Mouse (Mus musculus): ENCODE results near the gene Atpaf1.

The Atpaf1 gene

DNA sequence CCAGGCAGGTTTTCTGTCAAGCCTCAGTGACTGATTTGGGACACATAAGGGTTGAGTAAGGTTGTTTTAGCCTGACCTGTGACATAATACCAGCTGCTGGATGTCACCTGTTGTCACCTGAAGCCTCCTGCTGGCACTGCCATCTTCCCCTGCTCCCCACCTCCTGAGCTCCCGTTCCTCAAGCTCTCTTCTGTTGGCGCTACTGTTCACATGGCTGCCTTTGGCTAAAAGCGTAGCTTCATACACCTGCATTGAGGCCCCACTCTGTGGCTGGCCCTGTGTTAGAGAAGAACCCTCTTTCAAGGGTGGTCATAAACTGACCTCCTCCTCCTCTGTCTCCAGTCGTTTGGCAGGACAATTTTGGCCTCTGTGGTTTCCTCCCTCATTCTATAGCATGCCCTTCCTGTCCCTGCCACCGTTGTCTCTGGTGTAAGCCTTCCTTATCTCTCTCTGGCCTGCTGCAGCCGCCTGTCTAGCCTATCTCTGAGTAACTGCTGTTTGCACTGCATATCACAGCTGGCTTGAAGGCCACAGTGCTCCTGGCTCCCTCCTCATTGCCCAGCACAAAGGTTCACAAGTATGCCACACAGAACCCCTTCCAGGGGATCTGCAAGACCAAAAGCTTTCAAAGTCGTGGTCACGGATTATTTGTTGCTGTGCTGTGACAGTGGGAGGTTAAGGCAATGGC, 64.5 kb downstream of the Atpaf1 start:
- DNase-seq (ENCODE audit: low spot score) = no peak

DNA sequence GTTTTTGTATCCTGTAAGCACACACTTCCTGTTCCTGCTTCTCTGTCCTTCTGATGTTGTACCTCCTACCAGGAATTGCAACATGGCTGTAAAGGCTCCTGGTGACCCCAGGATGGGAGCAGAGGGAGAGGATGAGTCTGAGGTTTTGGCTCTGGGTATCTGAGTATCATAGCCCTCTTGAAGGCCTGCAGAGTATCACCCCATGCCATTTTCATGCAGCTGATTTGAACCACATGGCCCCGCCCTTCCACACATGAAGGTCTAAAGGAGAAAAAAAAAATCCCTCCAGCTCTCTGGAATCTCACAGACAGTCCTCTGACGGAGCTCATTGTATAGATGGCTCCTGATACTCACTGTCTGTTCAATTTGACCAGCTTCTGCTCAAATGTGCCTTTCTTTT, 65.5 kb downstream of the Atpaf1 start:
- DNase-seq (ENCODE audit: low spot score) = no peak

DNA sequence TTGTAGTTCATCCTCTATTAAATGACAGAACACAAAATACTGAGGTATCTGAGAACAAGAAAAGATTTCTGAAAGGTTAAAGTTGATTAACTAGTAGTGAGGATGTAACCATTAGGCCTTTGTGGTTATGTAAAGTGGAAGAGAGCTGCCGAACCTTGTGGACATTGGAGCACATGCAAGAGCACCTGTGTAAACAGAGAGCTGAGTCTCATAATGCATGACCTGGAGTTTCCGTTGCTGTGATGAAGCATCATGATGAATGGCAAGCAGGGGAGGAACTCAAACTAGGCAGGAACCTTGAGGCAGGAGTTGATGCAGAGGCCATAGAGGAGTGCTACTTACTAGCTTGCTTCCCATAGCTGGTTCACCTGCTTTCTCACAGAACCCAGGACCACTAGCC, 66.0 kb downstream of the Atpaf1 start:
- DNase-seq (ENCODE audit: low spot score) = no peak

DNA sequence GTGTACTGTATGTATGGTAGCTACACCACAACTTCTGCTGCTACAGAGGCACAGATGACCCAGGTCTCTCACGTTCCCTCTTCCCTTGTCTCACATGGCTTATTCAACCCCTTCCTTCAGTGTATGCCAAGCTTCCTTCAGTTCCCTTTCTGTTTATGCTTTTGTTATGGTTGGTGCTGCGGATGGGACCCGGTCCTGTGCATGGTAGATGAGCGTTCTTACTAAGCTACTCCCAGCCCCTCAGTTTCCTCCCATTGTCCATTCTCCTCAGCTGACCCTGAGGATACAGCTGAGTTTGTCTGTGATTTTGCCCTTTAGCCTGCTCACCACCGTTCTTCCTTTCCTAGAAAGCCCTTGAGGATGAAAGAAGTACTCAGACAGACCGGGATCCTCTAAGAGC, 67.0 kb downstream of the Atpaf1 start:
- no peak for DNase-seq (ENCODE audit: low spot score)

DNA sequence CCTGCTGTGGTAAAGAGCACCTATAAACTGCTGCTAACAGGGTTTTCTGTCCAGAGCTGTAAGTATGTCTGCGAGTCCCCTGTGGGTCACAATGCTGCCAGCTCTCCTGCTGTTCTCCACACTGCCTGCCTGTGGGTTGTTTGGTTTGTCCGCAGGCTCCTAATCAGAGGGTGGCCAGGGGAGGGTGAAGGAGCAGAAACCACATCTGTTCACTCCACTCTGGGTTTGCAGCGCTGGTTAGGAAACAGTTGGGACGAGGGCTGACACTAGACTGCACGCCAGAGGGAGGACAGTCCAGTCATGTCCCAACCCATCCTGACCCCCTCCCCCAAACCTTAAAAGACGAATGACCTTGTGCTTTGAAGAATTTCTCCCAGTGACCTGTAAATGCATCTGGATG, 70.5 kb downstream of the Atpaf1 start:
- no peak for DNase-seq (ENCODE audit: low spot score)

DNA sequence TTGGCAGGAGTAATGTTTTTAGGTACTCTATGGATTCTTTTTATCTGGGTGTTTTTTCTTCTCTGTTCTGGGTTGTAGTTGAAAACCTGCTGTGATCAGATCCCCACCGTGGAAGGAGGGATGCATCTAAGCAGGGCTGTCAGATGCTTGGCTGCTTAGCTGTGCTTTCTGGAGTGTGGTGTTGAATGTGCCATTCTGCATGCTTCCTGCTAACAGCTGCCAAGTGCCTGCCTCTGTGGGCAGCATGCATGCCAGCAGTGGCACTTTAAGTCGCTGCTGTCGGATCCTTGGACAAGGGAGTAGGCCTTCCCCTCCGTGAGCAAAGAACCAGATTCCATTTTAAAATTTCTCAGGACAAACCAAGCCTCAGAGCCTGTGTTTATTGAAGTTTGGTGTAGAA, 71.0 kb downstream of the Atpaf1 start:
- DNase-seq (ENCODE audit: low spot score) = no peak

DNA sequence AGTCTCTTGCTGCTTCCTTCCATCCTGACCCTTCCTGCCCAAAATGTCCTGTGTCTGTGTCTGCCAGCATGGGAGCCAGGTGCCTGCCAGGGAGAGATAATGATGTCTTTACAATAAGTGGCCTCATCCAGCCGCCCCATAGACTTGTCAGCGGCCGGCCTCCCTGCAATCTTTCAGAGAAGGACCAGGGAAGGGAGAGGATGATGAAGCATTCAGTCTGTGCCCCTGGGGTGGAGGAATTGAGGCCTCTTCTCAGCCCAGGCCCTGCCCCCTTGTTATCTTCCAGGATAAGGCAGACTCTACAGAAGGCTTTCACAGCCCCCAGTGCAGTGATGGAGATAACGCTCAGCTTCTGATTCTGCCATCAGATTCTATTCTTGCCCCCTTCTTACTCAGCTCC, 71.7 kb downstream of the Atpaf1 start:
- no peak for DNase-seq (ENCODE audit: low spot score)

DNA sequence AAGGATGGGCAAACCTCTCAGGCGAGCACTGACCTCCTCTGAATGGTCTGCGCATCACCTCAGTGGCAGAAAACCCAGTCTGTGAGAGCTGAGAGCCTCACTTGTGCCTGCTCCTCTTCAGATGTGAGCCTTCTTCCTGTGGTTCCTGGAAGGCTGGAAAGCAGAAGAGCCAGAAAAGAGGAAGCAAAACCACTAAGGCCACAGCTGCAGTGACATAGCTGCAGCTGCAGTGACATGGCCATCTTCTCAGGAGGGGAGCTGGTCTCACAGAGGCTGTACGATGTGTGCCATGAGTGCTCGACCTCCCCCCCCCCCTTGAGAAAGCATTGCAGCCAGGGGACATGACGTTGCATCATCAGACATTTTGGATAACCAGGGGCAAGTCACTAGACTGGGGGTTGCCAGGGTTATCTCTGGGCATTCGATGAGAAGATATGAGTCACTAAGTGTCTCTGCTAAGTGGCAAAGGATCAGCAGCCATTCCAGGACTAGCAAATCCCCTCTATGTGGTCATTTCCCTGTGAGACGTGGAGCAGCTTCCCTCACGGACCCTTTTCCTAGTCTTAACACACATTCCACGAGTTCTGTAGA, 72.8 kb downstream of the Atpaf1 start:
- no peak for DNase-seq (ENCODE audit: low spot score)

DNA sequence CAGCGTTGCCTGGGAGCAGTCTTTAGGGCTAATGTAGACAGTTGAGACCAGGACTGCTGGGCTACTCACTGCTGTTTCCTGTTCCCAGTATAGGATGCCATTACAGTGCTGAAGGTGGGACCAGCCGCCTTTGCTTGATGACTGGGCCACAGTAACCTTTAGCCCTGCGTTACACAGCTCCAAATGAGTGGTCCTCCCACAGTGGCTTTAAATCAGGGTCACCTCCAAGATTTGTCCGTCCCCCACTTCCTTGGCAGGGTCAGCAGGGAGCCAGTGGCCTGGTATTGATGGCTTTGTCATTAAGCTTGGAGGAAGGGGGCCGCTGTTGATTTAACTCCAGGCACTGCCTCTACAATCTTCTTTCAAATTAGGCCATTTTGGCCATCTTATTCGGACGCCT, 78.7 kb downstream of the Atpaf1 start:
- DNase-seq (ENCODE audit: low spot score) = no peak

DNA sequence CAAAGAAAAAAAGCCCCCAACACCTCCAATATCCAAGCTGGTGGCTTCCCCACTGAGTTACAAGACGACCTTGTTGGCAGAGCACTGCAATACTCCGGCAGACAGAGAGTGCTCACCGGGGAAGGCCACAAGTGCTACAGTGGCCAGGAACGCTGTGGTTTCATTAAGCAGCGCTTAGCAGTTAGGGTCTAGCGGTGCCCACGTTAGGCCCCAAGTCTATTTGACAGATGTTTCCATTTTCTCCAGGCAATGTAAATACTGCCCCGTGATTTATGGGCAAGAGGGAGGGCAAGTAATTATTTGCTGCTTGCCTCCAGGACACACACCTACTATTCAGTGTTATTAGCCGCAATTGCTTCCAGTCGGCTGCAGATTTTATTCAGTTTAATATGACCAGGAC, 79.3 kb downstream of the Atpaf1 start:
- no peak for DNase-seq (ENCODE audit: low spot score)

All from urinary bladder, postnatal 25 days (tissue).